Mouse (Mus musculus): ENCODE measurements around the gene Fsip1. TPM values are rescaled to one million over a fixed set of nuclear protein-coding genes. Genes with fewer than 3 reads are reported as not detected.

The Fsip1 gene
- polyA plus RNA-seq, 1 experiment, result 3.1 TPM

DNA sequence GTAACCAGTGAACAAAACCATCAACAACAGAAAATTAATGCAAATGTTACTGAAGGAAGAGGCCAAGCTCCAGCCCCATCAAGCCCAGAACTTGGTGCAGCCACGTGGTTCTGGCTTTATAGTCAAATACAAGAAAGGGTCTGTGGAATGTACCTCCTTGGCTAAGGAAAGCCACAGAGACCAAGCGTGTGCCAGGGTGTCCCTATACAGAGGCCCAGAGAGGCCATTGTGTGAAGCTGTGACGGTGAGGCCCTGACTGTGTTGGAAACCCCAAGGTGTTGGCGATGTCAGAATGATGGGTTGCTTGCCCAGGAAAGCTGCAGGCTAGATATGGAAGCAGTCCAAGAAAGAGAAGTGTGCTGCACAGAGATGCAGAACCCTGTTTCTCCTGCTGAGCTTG, 89.0 kb downstream of the Fsip1 start:
- H3K4me1 ChIP-seq (ENCODE audit: control insufficient read depth, insufficient read depth, low read length), result no peaks in the 10 kb centered on the region
- no peak overlapping the region for H3K27ac ChIP-seq (ENCODE audit: insufficient read depth, low read length)
- TF ChIP-seq CTCF (IDR thresholded peaks at IDR 0.05; ENCODE audit: low read depth, low read length) (no peak), POLR2A (IDR thresholded peaks at IDR 0.05; ENCODE audit: insufficient read depth, low read length) (no peak), EP300 (IDR thresholded peaks at IDR 0.05; ENCODE audit: insufficient read depth, low read depth, low read length) (no peak)

GRCm38 (mm10) chr2:118165691-118166090, 91.1 kb downstream of the Fsip1 start:
- Histone ChIP-seq H3K36me3 (ENCODE audit: control insufficient read depth, insufficient read depth, low read length, poor library complexity, severe bottlenecking) (no peaks in the 10 kb centered on the region), H3K9ac (ENCODE audit: low read depth, poor library complexity, severe bottlenecking) (no peak overlapping the region), H3K4me3 (ENCODE audit: low read depth, low read length) (no peak overlapping the region), H3K27me3 (ENCODE audit: control insufficient read depth, insufficient read depth, low read length, poor library complexity, severe bottlenecking) (no peaks in the 10 kb centered on the region), H3K4me1 (ENCODE audit: control insufficient read depth, insufficient read depth, low read length) (no peaks in the 10 kb centered on the region), H3K27ac (ENCODE audit: insufficient read depth, low read length) (no peak overlapping the region), H3K9me3 (replicated peaks; ENCODE audit: control insufficient read depth, insufficient read depth, low read length, poor library complexity, severe bottlenecking) (no peaks in the 10 kb centered on the region)
- TF ChIP-seq POLR2A (IDR thresholded peaks at IDR 0.05; ENCODE audit: insufficient read depth, low read length) (no peak), CTCF (IDR thresholded peaks at IDR 0.05; ENCODE audit: low read depth, low read length) (no peak), EP300 (IDR thresholded peaks at IDR 0.05; ENCODE audit: insufficient read depth, low read depth, low read length) (no peak)

More for the DNA sequence above, 89.0 kb downstream of the Fsip1 start:
- Histone ChIP-seq H3K4me3 (ENCODE audit: low read depth, low read length) (no peak overlapping the region), H3K27me3 (ENCODE audit: control insufficient read depth, insufficient read depth, low read length, poor library complexity, severe bottlenecking) (no peaks in the 10 kb centered on the region), H3K9ac (ENCODE audit: low read depth, poor library complexity, severe bottlenecking) (no peak overlapping the region), H3K9me3 (replicated peaks; ENCODE audit: control insufficient read depth, insufficient read depth, low read length, poor library complexity, severe bottlenecking) (no peaks in the 10 kb centered on the region), H3K36me3 (ENCODE audit: control insufficient read depth, insufficient read depth, low read length, poor library complexity, severe bottlenecking) (no peaks in the 10 kb centered on the region)

- H3K4me3 ChIP-seq (ENCODE audit: low read depth, low read length), result no peak overlapping the region
- TF ChIP-seq CTCF (IDR thresholded peaks at IDR 0.05; ENCODE audit: low read depth, low read length) (no peak), POLR2A (IDR thresholded peaks at IDR 0.05; ENCODE audit: insufficient read depth, low read length) (no peak), EP300 (IDR thresholded peaks at IDR 0.05; ENCODE audit: insufficient read depth, low read depth, low read length) (no peak)
- H3K4me1 ChIP-seq (ENCODE audit: control insufficient read depth, insufficient read depth, low read length), result no peaks in the 10 kb centered on the region
- H3K36me3 ChIP-seq (ENCODE audit: control insufficient read depth, insufficient read depth, low read length, poor library complexity, severe bottlenecking), result no peaks in the 10 kb centered on the region
- H3K9me3 ChIP-seq (replicated peaks; ENCODE audit: control insufficient read depth, insufficient read depth, low read length, poor library complexity, severe bottlenecking), result no peaks in the 10 kb centered on the region
- no peaks in the 10 kb centered on the region for H3K27me3 ChIP-seq (ENCODE audit: control insufficient read depth, insufficient read depth, low read length, poor library complexity, severe bottlenecking)
- no peak overlapping the region for H3K27ac ChIP-seq (ENCODE audit: insufficient read depth, low read length)
- H3K9ac ChIP-seq (ENCODE audit: low read depth, poor library complexity, severe bottlenecking), result no peak overlapping the region
These were observed 92.6 kb downstream of the Fsip1 start for GRCm38 (mm10) chr2:118164137-118164536.

DNA sequence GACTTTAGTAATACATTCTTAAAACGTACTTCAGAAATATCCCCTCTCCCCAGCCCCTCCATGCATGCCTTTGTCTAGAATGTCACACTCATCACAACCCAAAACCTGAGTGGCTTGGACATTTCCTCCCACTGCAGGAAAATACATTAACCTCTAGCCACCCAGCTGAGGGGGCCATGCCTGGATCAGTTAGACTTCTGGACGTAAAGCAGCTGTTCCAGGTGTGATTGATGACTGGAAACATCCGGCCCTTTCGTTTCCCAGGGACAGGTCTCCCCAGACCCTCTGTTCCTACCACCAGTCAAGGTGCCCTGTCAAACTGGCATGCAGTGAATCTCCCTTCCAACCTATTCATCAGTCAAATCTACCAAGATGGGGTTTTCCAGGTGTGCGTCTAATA, 94.3 kb downstream of the Fsip1 start:
- Histone ChIP-seq H3K9me3 (replicated peaks; ENCODE audit: control insufficient read depth, insufficient read depth, low read length, poor library complexity, severe bottlenecking) (no peaks in the 10 kb centered on the region), H3K36me3 (ENCODE audit: control insufficient read depth, insufficient read depth, low read length, poor library complexity, severe bottlenecking) (no peaks in the 10 kb centered on the region), H3K4me1 (ENCODE audit: control insufficient read depth, insufficient read depth, low read length) (no peaks in the 10 kb centered on the region), H3K9ac (ENCODE audit: low read depth, poor library complexity, severe bottlenecking) (no peak overlapping the region), H3K4me3 (ENCODE audit: low read depth, low read length) (no peak overlapping the region), H3K27me3 (ENCODE audit: control insufficient read depth, insufficient read depth, low read length, poor library complexity, severe bottlenecking) (no peaks in the 10 kb centered on the region), H3K27ac (ENCODE audit: insufficient read depth, low read length) (no peak overlapping the region)
- TF ChIP-seq EP300 (IDR thresholded peaks at IDR 0.05; ENCODE audit: insufficient read depth, low read depth, low read length), result no peak
- TF ChIP-seq CTCF (IDR thresholded peaks at IDR 0.05; ENCODE audit: low read depth, low read length), result no peak
- TF ChIP-seq POLR2A (IDR thresholded peaks at IDR 0.05; ENCODE audit: insufficient read depth, low read length), result no peak

GRCm38 (mm10) chr2:118160991-118161390, 95.8 kb downstream of the Fsip1 start:
- no peaks in the 10 kb centered on the region for H3K9me3 ChIP-seq (replicated peaks; ENCODE audit: control insufficient read depth, insufficient read depth, low read length, poor library complexity, severe bottlenecking)
- H3K4me3 ChIP-seq (ENCODE audit: low read depth, low read length), result no peak overlapping the region
- H3K36me3 ChIP-seq (ENCODE audit: control insufficient read depth, insufficient read depth, low read length, poor library complexity, severe bottlenecking), result no peaks in the 10 kb centered on the region
- H3K9ac ChIP-seq (ENCODE audit: low read depth, poor library complexity, severe bottlenecking), result no peak overlapping the region
- H3K27ac ChIP-seq (ENCODE audit: insufficient read depth, low read length), result no peak overlapping the region
- H3K27me3 ChIP-seq (ENCODE audit: control insufficient read depth, insufficient read depth, low read length, poor library complexity, severe bottlenecking), result no peaks in the 10 kb centered on the region
- H3K4me1 ChIP-seq (ENCODE audit: control insufficient read depth, insufficient read depth, low read length), result no peaks in the 10 kb centered on the region
- TF ChIP-seq EP300 (IDR thresholded peaks at IDR 0.05; ENCODE audit: insufficient read depth, low read depth, low read length) (no peak), POLR2A (IDR thresholded peaks at IDR 0.05; ENCODE audit: insufficient read depth, low read length) (no peak), CTCF (IDR thresholded peaks at IDR 0.05; ENCODE audit: low read depth, low read length) (no peak)

DNA sequence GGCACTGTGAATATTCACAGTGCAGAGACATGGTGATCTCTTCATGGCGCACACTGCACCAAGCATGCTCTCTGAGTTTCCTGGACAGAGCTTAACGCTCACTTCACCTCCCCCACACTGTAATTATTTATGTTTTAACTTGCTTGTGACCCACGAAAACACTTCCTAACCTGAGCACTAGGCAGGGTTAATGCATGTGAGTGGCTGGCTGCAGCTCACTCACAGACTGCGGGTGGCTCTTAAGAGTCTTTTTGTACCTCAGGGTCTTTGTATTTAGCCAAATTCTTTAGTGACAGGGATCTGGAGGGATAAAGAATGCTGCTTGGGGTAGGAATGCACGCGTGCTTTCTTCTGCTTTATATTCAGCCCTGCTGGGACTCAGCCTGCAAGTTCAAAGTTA, 96.2 kb downstream of the Fsip1 start:
- H3K4me1 ChIP-seq (ENCODE audit: control insufficient read depth, insufficient read depth, low read length), result no peaks in the 10 kb centered on the region
- no peaks in the 10 kb centered on the region for H3K9me3 ChIP-seq (replicated peaks; ENCODE audit: control insufficient read depth, insufficient read depth, low read length, poor library complexity, severe bottlenecking)
- no peaks in the 10 kb centered on the region for H3K36me3 ChIP-seq (ENCODE audit: control insufficient read depth, insufficient read depth, low read length, poor library complexity, severe bottlenecking)
- H3K27me3 ChIP-seq (ENCODE audit: control insufficient read depth, insufficient read depth, low read length, poor library complexity, severe bottlenecking), result no peaks in the 10 kb centered on the region
- no peak overlapping the region for H3K9ac ChIP-seq (ENCODE audit: low read depth, poor library complexity, severe bottlenecking)
- TF ChIP-seq EP300 (IDR thresholded peaks at IDR 0.05; ENCODE audit: insufficient read depth, low read depth, low read length) (no peak), CTCF (IDR thresholded peaks at IDR 0.05; ENCODE audit: low read depth, low read length) (no peak), POLR2A (IDR thresholded peaks at IDR 0.05; ENCODE audit: insufficient read depth, low read length) (no peak)
- H3K27ac ChIP-seq (ENCODE audit: insufficient read depth, low read length), result no peak overlapping the region
- no peak overlapping the region for H3K4me3 ChIP-seq (ENCODE audit: low read depth, low read length)
